Mouse (Mus musculus) embryo, embryonic 10 days (tissue): Measurements from ENCODE around the gene Dhdh.
"Not testable (repeated sequence)": the region's sequence is repeated elsewhere in the genome, so short reads cannot be mapped to it uniquely, and the experiment has no call there.

Experiments
- DNase-seq: peaks from one replicate; pipeline ENCODE4 v3.0.0-alpha.2; 2015; ENCODE audit warnings: low spot score

The Dhdh gene

DNA sequence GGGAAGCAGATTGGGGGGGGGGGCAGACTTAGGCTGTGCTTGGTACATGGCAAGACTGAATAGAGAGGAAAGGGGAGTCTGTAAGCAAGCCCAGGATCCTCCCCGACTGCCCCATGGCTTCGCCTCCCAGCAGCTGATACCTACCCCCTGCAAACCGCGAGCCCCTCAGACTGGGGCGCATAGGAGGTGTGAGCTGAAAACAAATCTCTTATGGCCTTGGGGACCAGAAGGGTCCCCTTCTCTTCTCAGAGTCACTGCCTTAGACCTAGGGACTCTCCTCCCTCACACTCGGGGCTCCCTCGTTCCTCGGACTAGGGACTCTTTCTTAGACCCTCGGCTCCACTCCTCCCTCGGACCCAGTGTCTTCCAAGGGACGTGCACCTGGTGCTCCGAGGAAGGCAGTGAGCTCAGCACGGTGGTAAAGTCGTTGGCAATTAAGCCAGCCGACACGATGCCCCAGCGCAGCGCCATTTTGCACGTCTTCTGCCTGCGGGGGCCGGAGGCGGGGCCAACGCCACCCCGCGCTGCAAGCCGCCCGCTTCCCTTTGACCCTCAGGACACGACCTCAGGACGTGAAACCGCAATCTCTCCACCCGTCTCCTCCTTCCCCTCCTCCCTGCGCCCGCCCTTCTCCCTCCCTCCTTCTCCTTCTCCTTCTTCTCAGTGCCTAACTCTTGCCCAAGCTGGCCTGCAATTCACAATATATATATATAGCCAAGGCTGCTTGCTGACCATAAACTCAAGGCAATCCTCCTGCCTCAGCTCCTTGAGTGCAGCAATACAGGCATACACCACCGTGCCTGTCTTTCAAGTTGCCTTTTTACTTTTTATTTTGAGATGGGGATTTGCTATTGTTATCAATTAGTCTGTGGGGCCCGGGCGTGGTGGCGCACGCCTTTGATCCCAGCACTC is at the start of gene Dhdh:
Gene Dhdh (minus strand): TSS at position 513 of the 912 bp plus-strand sequence.
- DNase-seq: peak; percentile 82

DNA sequence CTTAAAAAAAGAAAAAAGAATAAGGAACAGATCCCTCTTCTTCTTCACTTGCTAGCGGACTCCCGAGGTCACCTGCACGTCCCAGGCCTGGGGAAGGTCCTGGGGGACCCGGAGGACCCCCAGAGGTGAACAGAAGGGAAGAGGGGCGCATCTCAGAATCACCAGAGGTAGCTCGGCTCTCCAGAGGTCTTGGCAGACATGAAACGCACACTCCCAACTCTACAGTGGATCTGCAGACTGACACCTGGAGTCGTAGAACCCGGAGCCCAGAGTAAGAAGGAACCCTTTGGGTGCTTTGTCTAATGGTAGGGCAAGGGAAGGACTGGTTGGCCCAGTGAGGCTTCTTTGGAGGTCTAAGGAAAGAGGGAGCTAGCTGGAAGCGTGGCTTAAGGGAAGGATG is 49.0 kb upstream of the Dhdh start:
- no peak for DNase-seq

- no peak for DNase-seq
Observed at GRCm38 (mm10) chr7:45535676-45536075, 47.1 kb upstream of the Dhdh start.

DNA sequence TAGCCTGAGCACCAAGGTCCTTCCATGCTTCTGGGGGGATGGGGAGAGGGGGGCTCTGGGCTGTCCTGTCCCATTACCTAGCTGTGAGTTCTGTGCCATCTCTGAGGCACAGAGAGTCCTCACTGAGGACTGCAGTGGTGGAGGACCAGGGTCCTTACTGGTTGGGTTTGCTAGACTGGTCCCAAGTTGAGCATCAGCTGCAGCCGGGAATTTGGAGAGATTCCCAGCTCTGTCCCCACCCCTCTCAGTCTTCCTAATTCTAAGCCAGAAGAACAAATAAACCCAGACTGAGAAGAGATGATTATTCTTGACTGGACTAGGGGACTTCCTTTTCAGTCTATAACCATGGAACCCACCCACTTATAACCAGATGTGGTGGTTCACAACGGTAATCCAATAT is 42.0 kb upstream of the Dhdh start:
- DNase-seq: no peak

- no peak for DNase-seq
Observed at GRCm38 (mm10) chr7:45529461-45529860, 40.9 kb upstream of the Dhdh start.

- not testable (repeated sequence) for DNase-seq
Observed at GRCm38 (mm10) chr7:45527169-45527568, 38.6 kb upstream of the Dhdh start.

GRCm38 (mm10) chr7:45526474-45527120 is 38.0 kb upstream of the Dhdh start:
- DNase-seq: peak; percentile 31

DNA sequence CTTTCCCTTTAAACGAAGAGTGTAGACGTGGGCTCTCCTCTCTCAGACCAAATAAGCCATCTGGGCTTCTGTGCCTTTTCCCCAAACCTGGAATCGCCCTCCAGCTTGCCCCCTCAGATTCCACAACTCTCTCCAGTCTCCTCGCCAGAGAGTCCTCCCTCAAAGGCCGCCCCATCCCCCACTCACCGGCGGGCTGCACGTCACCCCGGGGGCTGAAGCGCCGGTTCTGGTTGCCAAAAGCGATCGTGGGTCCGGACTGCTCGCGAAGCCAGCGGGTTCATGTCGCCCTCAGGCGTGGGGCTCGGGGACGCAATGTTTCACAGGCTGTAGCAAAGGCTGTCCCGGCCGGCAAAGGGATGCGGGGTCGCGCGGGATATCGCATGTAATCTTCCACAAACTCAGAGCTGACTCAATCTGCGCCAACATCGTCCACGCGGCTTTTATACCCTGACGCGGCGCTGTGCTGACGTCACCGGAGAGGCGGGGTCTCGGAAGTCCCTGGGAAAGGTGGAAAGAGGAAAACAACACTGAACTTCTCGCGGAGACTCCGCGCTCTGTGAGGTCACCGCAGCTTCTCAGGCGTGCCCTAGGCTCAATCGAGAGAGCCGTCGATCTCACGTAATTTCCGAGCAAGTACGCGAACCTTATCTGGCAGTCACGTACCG is 37.3 kb upstream of the Dhdh start, which contains the start of the genes Ppp1r15a and Plekha4:
Gene Ppp1r15a (minus strand): TSS at position 460 of the 665 bp plus-strand sequence.
Gene Plekha4 (plus strand): TSS at position 522 of the 665 bp plus-strand sequence.
- peak; percentile 95 for DNase-seq

DNA sequence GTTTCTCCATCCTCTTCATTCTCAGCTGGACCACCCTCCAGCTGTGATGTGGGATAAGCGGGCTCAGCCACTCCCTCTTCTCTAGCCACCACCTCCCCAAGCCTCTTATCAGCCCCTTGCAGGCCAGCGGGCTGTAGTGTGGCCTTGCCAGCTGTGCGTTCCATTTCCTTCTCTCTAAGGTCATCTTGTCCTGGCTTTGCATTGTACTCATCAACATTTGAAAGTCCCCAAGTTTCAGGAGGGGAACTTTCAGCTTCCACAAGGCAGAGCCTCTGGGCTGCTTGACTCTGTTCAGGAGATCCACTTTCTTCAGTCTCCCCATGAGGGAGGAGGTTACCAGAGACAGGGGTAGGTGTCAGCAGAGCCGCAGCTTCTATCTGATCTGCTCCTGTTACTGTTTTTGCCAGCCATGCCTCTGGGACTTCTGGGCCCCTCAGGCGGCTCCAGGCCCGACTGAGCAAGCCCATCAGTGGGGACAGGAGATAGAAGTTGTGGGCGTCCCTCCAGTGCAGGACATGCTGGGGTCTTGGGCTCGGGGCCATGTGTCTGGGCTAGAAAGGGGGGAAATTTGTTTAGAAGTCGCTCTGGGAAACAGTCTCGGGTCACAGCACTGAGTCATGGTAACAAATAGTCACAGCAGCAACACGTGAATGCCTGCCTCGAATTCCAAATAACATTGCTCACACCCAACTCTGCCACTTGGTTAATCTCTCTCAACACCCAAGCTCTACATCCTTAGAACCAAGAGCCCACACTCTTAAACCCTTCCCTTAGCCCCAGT is 36.4 kb upstream of the Dhdh start:
- DNase-seq: peak; percentile 48

DNA sequence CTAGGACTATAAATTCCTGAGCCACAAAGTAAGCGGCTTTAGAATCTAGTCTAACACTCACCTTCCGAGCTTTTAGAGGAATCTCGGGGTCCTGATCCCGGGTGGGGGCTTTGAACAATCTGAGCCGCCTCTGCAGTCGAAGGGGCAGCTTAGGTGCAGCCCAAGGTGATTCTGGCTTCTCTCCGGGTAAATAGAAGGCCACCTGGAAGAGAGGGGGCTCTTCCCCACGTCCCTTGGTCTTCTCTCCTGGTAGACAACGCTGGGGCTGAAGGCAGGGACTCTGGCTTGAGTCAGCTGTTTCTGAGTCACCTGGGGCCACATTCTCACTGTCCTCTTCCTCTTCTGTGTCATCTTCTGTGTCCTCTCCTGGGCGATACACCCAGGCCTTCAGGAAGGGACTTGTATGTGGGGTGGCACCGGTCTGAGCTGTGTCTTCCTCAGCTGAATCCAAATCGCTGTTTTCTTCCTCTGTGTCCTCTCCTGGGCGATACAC is 35.1 kb upstream of the Dhdh start:
- DNase-seq: no peak

DNA sequence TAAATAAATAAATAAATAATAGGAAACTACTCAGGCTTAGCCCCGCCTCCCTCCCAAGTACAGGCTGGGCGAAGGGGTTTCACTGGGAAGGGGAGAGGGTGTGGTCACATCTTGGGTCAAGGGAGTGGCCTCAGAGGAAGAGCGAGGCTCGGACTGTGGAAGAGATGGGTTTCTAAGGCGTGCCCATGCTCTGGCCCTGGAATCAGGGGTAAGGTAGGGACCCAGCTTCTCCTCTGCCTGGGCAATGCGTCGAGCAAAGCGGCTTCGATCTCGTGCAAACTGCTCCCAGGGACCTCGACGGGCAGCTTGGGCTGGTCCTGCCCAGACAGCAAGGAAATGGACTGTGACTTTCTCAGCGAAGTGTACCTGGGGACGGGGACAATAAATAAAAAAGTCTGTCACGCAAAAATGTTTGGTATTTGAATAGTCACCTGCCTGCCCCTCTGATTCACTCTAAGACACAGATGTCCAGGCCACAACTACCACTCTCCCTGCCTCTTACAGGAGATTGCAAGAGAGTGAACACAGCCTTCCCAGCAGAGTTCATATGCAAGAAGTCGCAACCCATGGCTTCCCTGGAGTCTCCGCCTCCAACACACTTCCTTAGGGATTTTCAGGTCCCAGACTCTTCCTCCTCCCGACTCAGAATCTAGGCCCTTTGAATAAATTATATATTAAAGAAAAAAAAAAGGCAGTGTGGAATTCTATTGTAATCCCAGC is 34.5 kb upstream of the Dhdh start:
- peak; percentile 36 for DNase-seq

DNA sequence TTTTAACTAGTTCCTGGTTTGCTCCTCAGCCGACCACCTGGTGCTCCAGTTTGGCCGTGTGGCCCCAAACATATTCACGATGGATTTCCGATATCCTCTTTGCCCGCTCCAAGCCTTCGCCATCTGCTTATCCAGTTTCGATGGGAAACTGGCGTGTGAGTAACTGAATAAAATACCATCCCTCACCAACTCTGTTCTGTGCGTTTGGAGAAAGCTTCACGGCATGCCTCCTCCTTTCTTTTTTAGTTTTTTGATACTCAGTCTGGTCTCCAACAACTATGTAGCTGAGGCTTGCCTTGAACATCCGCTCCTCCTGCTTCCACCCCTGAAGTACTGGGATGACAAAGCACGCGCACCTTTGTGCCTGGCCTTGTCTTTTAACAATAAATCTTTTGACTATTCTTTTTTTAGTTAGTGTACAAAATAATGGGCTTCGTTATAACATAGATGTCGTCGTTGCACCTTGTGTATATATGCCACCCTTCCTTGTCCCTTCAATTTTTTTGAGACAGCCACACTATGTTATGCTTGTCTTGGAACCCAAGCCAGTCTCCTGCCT is 33.7 kb upstream of the Dhdh start:
- DNase-seq: no peak

DNA sequence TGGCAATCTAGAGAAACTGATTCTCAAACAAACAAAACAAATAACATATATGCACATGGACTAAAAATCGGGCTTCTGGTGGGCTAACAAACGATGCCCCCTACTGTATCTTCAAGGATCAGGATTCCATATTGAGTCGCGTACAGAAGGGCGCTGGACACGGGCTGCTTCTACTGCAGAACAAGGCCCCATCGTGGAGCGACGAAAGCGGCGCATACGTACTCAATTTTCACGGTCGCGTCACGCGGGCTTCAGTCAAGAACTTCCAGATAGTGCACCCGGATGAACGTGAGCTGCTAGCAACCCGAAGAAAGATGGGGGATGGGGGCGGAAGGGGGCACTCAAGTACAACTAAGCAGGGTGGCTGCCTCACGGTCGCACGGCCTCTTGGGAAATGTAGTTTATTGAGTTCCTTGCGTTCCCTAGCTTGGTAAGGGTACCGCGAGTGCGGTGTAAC is 33.2 kb upstream of the Dhdh start:
- DNase-seq: peak; percentile 96

GRCm38 (mm10) chr7:45520605-45521004 is 32.0 kb upstream of the Dhdh start:
- DNase-seq: no peak

GRCm38 (mm10) chr7:45519345-45520120 is 30.9 kb upstream of the Dhdh start:
- DNase-seq: no peak

DNA sequence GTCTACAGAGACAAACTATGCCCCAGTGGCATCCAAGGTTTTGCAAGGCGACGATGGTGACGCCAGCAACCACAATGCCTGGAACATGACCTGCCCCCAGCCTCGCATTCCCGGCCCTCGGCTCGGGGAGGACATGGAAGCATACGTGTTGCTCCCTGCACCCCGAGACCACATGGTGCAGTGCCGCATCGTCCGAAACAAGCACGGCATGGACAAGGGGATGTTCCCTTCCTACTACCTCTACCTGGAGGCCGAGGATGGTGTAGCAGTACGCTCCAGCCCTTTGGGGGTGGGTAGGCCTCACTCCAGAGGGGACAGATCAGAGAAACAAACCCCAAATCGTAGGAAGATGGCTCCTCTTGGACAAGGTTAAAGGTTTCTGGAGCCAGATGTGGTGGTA is 30.0 kb upstream of the Dhdh start:
- DNase-seq: no peak

- not testable (repeated sequence) for DNase-seq
Observed at GRCm38 (mm10) chr7:45516846-45517245, 28.2 kb upstream of the Dhdh start.

DNA sequence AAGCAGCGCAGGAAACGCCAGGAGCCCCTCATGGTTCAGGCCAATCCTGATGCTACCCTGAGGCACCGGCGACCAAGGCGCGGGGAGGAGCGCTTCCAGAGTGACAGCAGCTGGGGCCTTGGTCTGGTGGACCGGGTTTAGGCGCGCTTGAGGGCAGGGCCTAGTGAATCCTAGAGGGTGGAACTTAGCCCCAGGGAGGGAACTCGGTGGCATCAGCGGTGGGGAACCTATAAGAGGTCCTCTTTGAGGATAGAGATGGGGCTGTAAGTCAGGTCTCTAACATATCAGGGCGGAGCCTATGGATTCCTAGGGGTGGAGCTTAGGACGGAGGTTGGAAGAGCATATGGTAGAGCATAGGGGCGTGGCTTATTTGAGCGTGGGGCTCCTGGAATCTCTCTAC is 26.8 kb upstream of the Dhdh start:
- peak; percentile 67 for DNase-seq

DNA sequence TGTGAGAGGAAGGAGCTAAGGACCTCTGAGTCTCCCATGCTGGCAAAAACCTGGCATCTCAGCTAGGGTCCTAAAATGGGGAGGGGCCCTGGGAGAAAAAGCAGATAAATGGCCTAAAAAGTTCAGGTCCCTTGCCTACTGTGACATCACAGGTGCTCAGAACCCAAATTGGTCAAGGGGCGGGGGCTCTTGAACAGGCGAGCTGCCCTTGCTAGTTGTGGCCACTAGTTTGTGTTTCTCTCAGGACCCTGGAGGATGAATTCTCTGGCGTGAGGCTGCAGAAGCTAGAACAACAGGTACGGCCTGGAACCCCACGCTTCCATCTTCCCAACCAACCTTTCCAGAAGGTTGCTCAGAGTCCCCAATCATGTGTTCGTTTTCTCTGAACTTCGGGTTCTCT is 25.8 kb upstream of the Dhdh start:
- no peak for DNase-seq
